Mouse (Mus musculus) liver, embryonic 14.5 days (tissue): ENCODE measurements around the gene Med26. TPM values are rescaled to one million over a fixed set of nuclear protein-coding genes. Genes with fewer than 3 reads are reported as not detected.

Source experiments
- ATAC-seq: fragments of 200-750 bp; cut with Nextera tagmentation; 2 replicates; pipeline ENCODE4 v1.8.0; 2017; ENCODE audit warnings: moderate number of reproducible peaks, mild to moderate bottlenecking, moderate library complexity; ENCODE audit not compliant: insufficient read depth
- DNase-seq, 3 experiments: peaks; one replicate each; pipeline ENCODE4 v3.0.0-alpha.2; 2012 to 2013; ENCODE audit warnings: low read depth in 3 of 3, low spot score in 3 of 3
- H3K27ac ChIP-seq: fragments of 300-500 bp; sonication (generic); 2 replicates; pipeline ENCODE4 v1.5.1; 2014; ENCODE audit warnings: moderate library complexity, mild to moderate bottlenecking, control low read depth, inconsistent platforms
- H3K27me3 ChIP-seq: fragments of 300-500 bp; sonication (generic); 2 replicates; pipeline ENCODE4 v1.6.1; 2014; ENCODE audit warnings: mild to moderate bottlenecking, low read length, moderate library complexity; ENCODE audit not compliant: control insufficient read depth, insufficient read depth
- H3K36me3 ChIP-seq: fragments of 300-500 bp; sonication (generic); replicated peaks from 2 replicates; pipeline ENCODE4 v1.6.1; 2014; ENCODE audit warnings: low read depth; ENCODE audit not compliant: control insufficient read depth, insufficient read depth
- H3K4me1 ChIP-seq, 2 experiments: fragments of 200-500 bp in 1 of 2; fragments of 300-500 bp in 1 of 2; sonication (generic) in 1 of 2; replicated peaks; 2 replicates each; pipeline ENCODE4 v1.6.1; 2012 to 2014; ENCODE audit warnings: antibody characterized with exemption in 1 of 2, inconsistent platforms in 1 of 2, low read length in 1 of 2; ENCODE audit not compliant: control insufficient read depth in 2 of 2, insufficient read depth in 2 of 2
- H3K4me2 ChIP-seq: fragments of 300-500 bp; sonication (generic); 2 replicates; pipeline ENCODE4 v1.6.1; 2014; ENCODE audit warnings: low read depth, mild to moderate bottlenecking, control low read depth, moderate library complexity
- H3K4me3 ChIP-seq, 2 experiments: fragments of 200-500 bp in 1 of 2; fragments of 300-500 bp in 1 of 2; sonication (generic) in 1 of 2; 2 replicates each; pipeline ENCODE4 v1.5.1; 2012 to 2014; ENCODE audit warnings: low read depth in 2 of 2, low read length in 2 of 2, mild to moderate bottlenecking in 2 of 2, control low read depth in 1 of 2, inconsistent platforms in 1 of 2, moderate library complexity in 1 of 2; ENCODE audit not compliant: insufficient read depth in 1 of 2
- H3K9ac ChIP-seq: fragments of 300-500 bp; sonication (generic); replicated peaks from 2 replicates; pipeline ENCODE4 v1.6.1; 2014; ENCODE audit warnings: mild to moderate bottlenecking, control low read depth, moderate library complexity
- H3K9me3 ChIP-seq: fragments of 300-500 bp; sonication (generic); 2 replicates; pipeline ENCODE4 v1.6.1; 2016; ENCODE audit warnings: low read length, mixed read lengths; ENCODE audit not compliant: control insufficient read depth
- CTCF ChIP-seq: IDR thresholded peaks from 2 replicates; pipeline ENCODE4 v1.5.1; 2016; ENCODE audit warnings: antibody characterized with exemption, low read depth, control low read depth
- EP300 ChIP-seq: IDR thresholded peaks from 2 replicates; pipeline ENCODE4 v1.6.1; 2016; ENCODE audit warnings: antibody characterized with exemption, low read depth
- WGBS: fragments of 180-500 bp; shearing (Covaris S2); extraction: QIAGEN DNeasy Blood & Tissue Kit; methylation state at CpG from one replicate; pipeline ENCODE4 v1.1.7; 2014; ENCODE audit not compliant: insufficient replicate concordance; 5-methylcytosine and 5-hydroxymethylcytosine counted together
- polyA plus RNA-seq, 2 experiments: library from polyadenylated mRNA; depleted of rRNA in 1 of 2; stranded (reverse) in 1 of 2; unstranded in 1 of 2; fragments of >200 nt; fragmentation: Nextera tagmentation in 1 of 2; extraction: Ambion mirVana in 1 of 2; gene quantifications; 2 replicates each; pipeline versions ENCODE4 v1.2.1 to v1.2.3; 2012 to 2014

Med26 gene
- polyA plus RNA-seq, 2 experiments = 4.6 to 6.2 TPM

GRCm38 (mm10) chr8:72532103-72532502 is 16.0 kb downstream of the Med26 start:
- 63% methylated on average over 1 of the region's 1 CpGs for WGBS
- H3K36me3 ChIP-seq = no peaks in the 10 kb centered on the region
- H3K27me3 ChIP-seq = no peaks in the 10 kb centered on the region
- H3K4me3 ChIP-seq = no peak overlapping the region
- H3K4me1 ChIP-seq = no peaks in the 10 kb centered on the region
- TF ChIP-seq EP300 = no peak
- TF ChIP-seq CTCF = no peak
- H3K9ac ChIP-seq = no peak overlapping the region
- no peak overlapping the region for H3K27ac ChIP-seq
- no peaks in the 10 kb centered on the region for H3K9me3 ChIP-seq
- DNase-seq = no peak
- H3K4me2 ChIP-seq = no peak overlapping the region
- ATAC-seq = no peak

GRCm38 (mm10) chr8:72521888-72522287 is 26.2 kb downstream of the Med26 start:
- DNase-seq (no peak), ATAC-seq (no peak)
- no peak overlapping the region for H3K4me3 ChIP-seq
- no peaks in the 10 kb centered on the region for H3K36me3 ChIP-seq
- H3K4me1 ChIP-seq = 0 out of 4 replicates have a peak, but pooled peaks cover 0 to 2% of the 10 kb centered on the region in 2 experiments
- H3K9me3 ChIP-seq = no peaks in the 10 kb centered on the region
- no peaks in the 10 kb centered on the region for H3K27me3 ChIP-seq
- TF ChIP-seq CTCF = no peak
- TF ChIP-seq EP300 = no peak
- H3K4me2 ChIP-seq = no peak overlapping the region
- no peak overlapping the region for H3K9ac ChIP-seq
- no peak overlapping the region for H3K27ac ChIP-seq

GRCm38 (mm10) chr8:72517421-72517988 is 30.6 kb downstream of the Med26 start:
- Histone ChIP-seq H3K27me3 (no peaks in the 10 kb centered on the region), H3K4me1 (peaks cover 0 to 2% of the 10 kb centered on the region in 2 experiments; a peak in 1 of 4 replicates), H3K4me2 (no peak overlapping the region), H3K9me3 (no peaks in the 10 kb centered on the region), H3K36me3 (no peaks in the 10 kb centered on the region), H3K4me3 (no peak overlapping the region), H3K9ac (no peak overlapping the region), H3K27ac (no peak overlapping the region)
- DNase-seq (no peak), ATAC-seq (no peak)
- no peak for TF ChIP-seq CTCF
- no peak for TF ChIP-seq EP300
- 55% methylated on average over 7 of the region's 7 CpGs for WGBS

GRCm38 (mm10) chr8:72513158-72513557 is 34.9 kb downstream of the Med26 start:
- no peak overlapping the region for H3K27ac ChIP-seq
- no peaks in the 10 kb centered on the region for H3K36me3 ChIP-seq
- H3K9me3 ChIP-seq = no peaks in the 10 kb centered on the region
- peaks cover 0 to 2% of the 10 kb centered on the region in 2 experiments; a peak in 1 of 4 replicates for H3K4me1 ChIP-seq
- TF ChIP-seq EP300 = no peak
- no peak for TF ChIP-seq CTCF
- H3K27me3 ChIP-seq = no peaks in the 10 kb centered on the region
- 61% methylated on average over 1 of the region's 1 CpGs for WGBS
- H3K4me2 ChIP-seq = no peak overlapping the region
- H3K4me3 ChIP-seq = no peak overlapping the region
- H3K9ac ChIP-seq = no peak overlapping the region
- no peak for DNase-seq
- no peak for ATAC-seq

- 83% methylated on average over 1 of the region's 1 CpGs for WGBS
- TF ChIP-seq CTCF (no peak), EP300 (no peak)
These were observed 35.4 kb downstream of the Med26 start for GRCm38 (mm10) chr8:72512648-72513047.

More at GRCm38 (mm10) chr8:72512648-72513047, 35.4 kb downstream of the Med26 start:
- Histone ChIP-seq H3K4me3 (no peak overlapping the region), H3K9ac (no peak overlapping the region), H3K27ac (no peak overlapping the region), H3K4me2 (no peak overlapping the region), H3K36me3 (no peaks in the 10 kb centered on the region), H3K4me1 (no peaks in the 10 kb centered on the region; a peak in 1 of 4 replicates), H3K9me3 (no peaks in the 10 kb centered on the region), H3K27me3 (no peaks in the 10 kb centered on the region)
- ATAC-seq (no peak), DNase-seq (no peak)
